In the genomic region with DNA sequence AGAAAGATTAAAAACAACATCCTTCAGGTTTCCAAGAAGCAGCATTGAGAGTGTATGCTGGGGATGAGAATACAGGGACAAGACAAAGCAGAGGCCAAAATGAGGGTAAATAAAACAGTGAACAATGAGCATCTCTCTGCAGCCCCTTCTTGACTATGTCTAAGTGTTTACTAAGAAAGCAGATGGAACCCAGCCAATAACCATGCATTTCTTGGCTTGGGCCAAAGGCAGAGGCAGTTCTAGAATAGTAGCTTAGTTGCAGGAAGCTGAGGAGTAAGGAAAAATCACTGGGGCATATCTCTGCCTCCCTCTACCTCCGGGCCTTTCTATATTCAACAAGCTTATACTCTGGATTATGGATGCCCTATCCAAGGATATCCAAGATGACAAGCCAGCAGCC, we compare ENCODE assay signal across 33 mouse cellular contexts. TPM values are rescaled to one million over a fixed set of nuclear protein-coding genes. Genes with fewer than 3 reads are reported as not detected.
DNase-seq lines count a peak whose midpoint lies in the region; ATAC-seq and TF ChIP-seq lines count a peak whose summit lies in the region.
"Had no signal": no experiment of that assay in that cellular context is flagged by ENCODE, and none has a peak within 500 bp of the region (broad histone marks: within the 10 kb centered on the region; RNA-seq: fewer than 3 reads in every experiment).

No protein-coding gene starts in this region.

- no peak for ATAC-seq in hindbrain, postnatal 0 days
- no peak for ATAC-seq in hindbrain, embryonic 14.5 days (ENCODE audit: low FRiP score)
- no peak for ATAC-seq in lung, embryonic 14.5 days (ENCODE audit: insufficient read depth)
- ATAC-seq: activated CD4-positive, CD25-positive, alpha-beta regulatory T cell, adult 4 months; forebrain, embryonic 13.5 days; forebrain, postnatal 0 days had no signal

- H3K27ac ChIP-seq in hindbrain, postnatal 0 days, result no peak overlapping the region
- H3K27ac ChIP-seq in hindbrain, embryonic 14.5 days, result no peak overlapping the region
- no peak overlapping the region for H3K27ac ChIP-seq in lung, embryonic 14.5 days (ENCODE audit: low read depth)
- H3K27ac ChIP-seq: embryonic facial prominence, embryonic 12.5 days; forebrain, embryonic 13.5 days; heart, adult 2 months; heart, embryonic 10.5 days; heart, embryonic 13.5 days; hindbrain, embryonic 15.5 days had no signal

- H3K9ac ChIP-seq in hindbrain, postnatal 0 days (replicated peaks; ENCODE audit: low read length), result no peak overlapping the region
- no peak overlapping the region for H3K9ac ChIP-seq in hindbrain, embryonic 14.5 days
- no peak overlapping the region for H3K9ac ChIP-seq in lung, embryonic 14.5 days
- H3K9ac ChIP-seq: embryonic facial prominence, embryonic 12.5 days; forebrain, embryonic 13.5 days; forebrain, postnatal 0 days; heart, embryonic 13.5 days; hindbrain, embryonic 15.5 days had no signal

- TF ChIP-seq CTCF in hindbrain, postnatal 0 days (IDR thresholded peaks at IDR 0.05; ENCODE audit: low read depth), result no peak
- TF ChIP-seq CTCF in lung, embryonic 14.5 days (IDR thresholded peaks at IDR 0.05; ENCODE audit: low read depth), result no peak
- no peak for TF ChIP-seq CTCF in brain, embryonic 14.5 days (IDR thresholded peaks at IDR 0.05; ENCODE audit: borderline replicate concordance, extremely low read depth, insufficient read depth, insufficient read length)

- no peaks in the 10 kb centered on the region for H3K9me3 ChIP-seq in hindbrain, postnatal 0 days (ENCODE audit: low read length)
- no peaks in the 10 kb centered on the region for H3K9me3 ChIP-seq in hindbrain, embryonic 14.5 days (ENCODE audit: control insufficient read depth, low read length)
- no peaks in the 10 kb centered on the region for H3K9me3 ChIP-seq in lung, embryonic 14.5 days (ENCODE audit: low read depth, low read length)
- H3K9me3 ChIP-seq: embryonic facial prominence, embryonic 12.5 days; forebrain, embryonic 13.5 days; heart, embryonic 10.5 days; heart, embryonic 13.5 days; hindbrain, embryonic 15.5 days had no signal

- no peak overlapping the region for H3K4me3 ChIP-seq in hindbrain, postnatal 0 days (ENCODE audit: low read length)
- H3K4me3 ChIP-seq in hindbrain, embryonic 14.5 days (replicated peaks; ENCODE audit: low read length), result no peak overlapping the region
- H3K4me3 ChIP-seq in lung, embryonic 14.5 days (ENCODE audit: low read depth, low read length), result no peak overlapping the region
- H3K4me3 ChIP-seq: embryonic facial prominence, embryonic 12.5 days; erythroblast, embryonic 14.5 days; forebrain, embryonic 13.5 days; heart, adult 2 months; heart, embryonic 10.5 days; heart, embryonic 13.5 days; hindbrain, embryonic 15.5 days had no signal

- no peaks in the 10 kb centered on the region for H3K27me3 ChIP-seq in hindbrain, postnatal 0 days (ENCODE audit: insufficient read depth, low read length)
- H3K27me3 ChIP-seq in hindbrain, embryonic 14.5 days (ENCODE audit: control insufficient read depth, insufficient read depth, low read length), result no peaks in the 10 kb centered on the region
- H3K27me3 ChIP-seq in lung, embryonic 14.5 days (ENCODE audit: insufficient read depth, low read length), result no peaks in the 10 kb centered on the region
- H3K27me3 ChIP-seq: embryonic facial prominence, embryonic 12.5 days; forebrain, embryonic 13.5 days; heart, embryonic 13.5 days; hindbrain, embryonic 15.5 days had no signal

- H3K4me2 ChIP-seq in hindbrain, postnatal 0 days (ENCODE audit: low read depth, low read length), result no peak overlapping the region
- H3K4me2 ChIP-seq in hindbrain, embryonic 14.5 days (replicated peaks), result no peak overlapping the region
- no peak overlapping the region for H3K4me2 ChIP-seq in lung, embryonic 14.5 days
- H3K4me2 ChIP-seq: embryonic facial prominence, embryonic 12.5 days; forebrain, embryonic 13.5 days; heart, embryonic 13.5 days; hindbrain, embryonic 15.5 days had no signal

- no peaks in the 10 kb centered on the region; the same call in 1 of the 2 replicates for H3K4me1 ChIP-seq in hindbrain, postnatal 0 days (ENCODE audit: insufficient read depth, low read length)
- H3K4me1 ChIP-seq in hindbrain, embryonic 14.5 days (replicated peaks; ENCODE audit: control insufficient read depth, insufficient read depth, low read length), result no peaks in the 10 kb centered on the region
- H3K4me1 ChIP-seq in lung, embryonic 14.5 days (ENCODE audit: insufficient read depth), result no peaks in the 10 kb centered on the region
- H3K4me1 ChIP-seq: embryonic facial prominence, embryonic 12.5 days; forebrain, embryonic 13.5 days; hindbrain, embryonic 15.5 days had no signal

- TF ChIP-seq POLR2A in brain, embryonic 14.5 days (IDR thresholded peaks at IDR 0.05; ENCODE audit: borderline replicate concordance, extremely low read depth, insufficient read depth, insufficient read length, poor library complexity, severe bottlenecking), result no peak

- DNase-seq in hindbrain, postnatal 0 days (ENCODE audit: low spot score), result peak; percentile 18
- no peak for DNase-seq in hindbrain, embryonic 14.5 days (ENCODE audit: low spot score)
- peak; percentile 85 for DNase-seq in lung, embryonic 14.5 days
- no peak for DNase-seq in lung, postnatal 14 days
- peak; percentile 30 for DNase-seq in lung, postnatal 10 days
- DNase-seq in lung, postnatal 36 days, result no peak
- peak; percentile 42 for DNase-seq in brain, embryonic 14.5 days (ENCODE audit: low read depth)
- no peak for DNase-seq in gastrocnemius, postnatal 4 days (ENCODE audit: low spot score in 2 of 2)
- DNase-seq: adrenal gland, adult 8-10 months; adrenal gland, postnatal 25 days; cerebellum, adult 18-20 months; cerebellum, adult 9-10 months; cerebellum, postnatal 14 days; forebrain, postnatal 0 days; gastrocnemius, postnatal 25 days; heart, adult 2 months; heart, postnatal 14 days; heart, postnatal 4 days had no signal

- H3K36me3 ChIP-seq in hindbrain, postnatal 0 days (ENCODE audit: insufficient read depth, low read length), result no peaks in the 10 kb centered on the region
- H3K36me3 ChIP-seq in hindbrain, embryonic 14.5 days (replicated peaks; ENCODE audit: control insufficient read depth, insufficient read depth), result no peaks in the 10 kb centered on the region
- H3K36me3 ChIP-seq in lung, embryonic 14.5 days (ENCODE audit: insufficient read depth), result no peaks in the 10 kb centered on the region
- H3K36me3 ChIP-seq: embryonic facial prominence, embryonic 12.5 days; heart, embryonic 10.5 days; heart, embryonic 13.5 days; hindbrain, embryonic 15.5 days had no signal

- WGBS in hindbrain, postnatal 0 days, result 83% methylated on average over 1 of the region's 1 CpGs
- WGBS in hindbrain, embryonic 14.5 days, result 88% methylated on average over 1 of the region's 1 CpGs
- 88% methylated on average over 1 of the region's 1 CpGs for WGBS in lung, embryonic 14.5 days

RNA-seq across cellular contexts. Expression of a gene that starts 5.8 kb away (rescaled TPM):
- 0.72 and 0.94 TPM in 2 replicates for total RNA-seq in hindbrain, postnatal 0 days (2014; rRNA removed)
- polyA plus RNA-seq in hindbrain, postnatal 0 days (2015; fragmentation: Nextera tagmentation; extraction: Ambion mirVana), result 0.72 and 0.79 TPM in 2 replicates
- 0.66 and 0.73 TPM in 2 replicates for polyA plus RNA-seq in hindbrain, embryonic 14.5 days (2014; fragmentation: Nextera tagmentation; extraction: Ambion mirVana)
- 0.70 and 0.96 TPM in 2 replicates for polyA plus RNA-seq in lung, embryonic 14.5 days (2014; fragmentation: Nextera tagmentation; extraction: Ambion mirVana)
- 0.16 and 0.33 TPM in 2 replicates for polyA plus RNA-seq in brain, embryonic 14.5 days (2012; rRNA removed)
- 1 to 10 TPM in 1 of 2 experiments, under 1 TPM in 1; 0.78 to 1.0 TPM for total RNA-seq in gastrocnemius, postnatal 4 days (2021)
- total RNA-seq: granulocyte monocyte progenitor cell, adult 5-6 weeks; MEL had no signal
- polyA plus RNA-seq: activated CD4-positive, CD25-positive, alpha-beta regulatory T cell, adult 4 months; CD4-positive, CD25-positive, alpha-beta regulatory T cell, adult 4 months; erythroblast, embryonic 14.5 days had no signal

RNA-seq across cellular contexts. Expression of a gene that starts 37.3 kb away (rescaled TPM):
- 0.16 and 2.6 TPM in 2 replicates for total RNA-seq in hindbrain, postnatal 0 days (2014; rRNA removed)
- polyA plus RNA-seq in hindbrain, postnatal 0 days (2015; fragmentation: Nextera tagmentation; extraction: Ambion mirVana), result 1.1 and 1.5 TPM in 2 replicates
- 0.38 and 0.90 TPM in 2 replicates for polyA plus RNA-seq in hindbrain, embryonic 14.5 days (2014; fragmentation: Nextera tagmentation; extraction: Ambion mirVana)
- 1.2 and 1.5 TPM in 2 replicates for polyA plus RNA-seq in lung, embryonic 14.5 days (2014; fragmentation: Nextera tagmentation; extraction: Ambion mirVana)
- polyA plus RNA-seq in brain, embryonic 14.5 days (2012; rRNA removed), result 0.23 and 0.38 TPM in 2 replicates
- under 1 TPM; 0.34 TPM for total RNA-seq in gastrocnemius, postnatal 4 days (2021)
- total RNA-seq: gastrocnemius, adult 8-10 months; heart, postnatal 14 days; MEL had no signal
- polyA plus RNA-seq: C2C12; erythroblast, embryonic 14.5 days had no signal

RNA-seq across cellular contexts. Expression of a gene that starts 46.4 kb away (rescaled TPM):
- total RNA-seq in hindbrain, postnatal 0 days (2014; rRNA removed), result not detected in 2 replicates
- not detected in 2 replicates for polyA plus RNA-seq in hindbrain, postnatal 0 days (2015; fragmentation: Nextera tagmentation; extraction: Ambion mirVana)
- polyA plus RNA-seq in hindbrain, embryonic 14.5 days (2014; fragmentation: Nextera tagmentation; extraction: Ambion mirVana), result not detected in 2 replicates
- not detected in 2 replicates for polyA plus RNA-seq in lung, embryonic 14.5 days (2014; fragmentation: Nextera tagmentation; extraction: Ambion mirVana)
- polyA plus RNA-seq in brain, embryonic 14.5 days (2012; rRNA removed), result not detected in 2 replicates
- not detected for total RNA-seq in gastrocnemius, postnatal 4 days (2021)
- total RNA-seq: adrenal gland, adult 8-10 months; adrenal gland, postnatal 25 days; forebrain, postnatal 0 days; gastrocnemius, adult 8-10 months; gastrocnemius, postnatal 25 days; granulocyte monocyte progenitor cell, adult 5-6 weeks; heart, adult 2 months; heart, postnatal 14 days; heart, postnatal 4 days; MEL had no signal
- polyA plus RNA-seq: activated CD4-positive, CD25-positive, alpha-beta regulatory T cell, adult 4 months; C2C12; CD4-positive, CD25-positive, alpha-beta regulatory T cell, adult 4 months; embryonic facial prominence, embryonic 12.5 days; erythroblast, embryonic 14.5 days; forebrain, embryonic 13.5 days; forebrain, postnatal 0 days; frontal cortex, adult 2 months; heart, adult 2 months; heart, embryonic 10.5 days; heart, embryonic 13.5 days; heart, embryonic 16.5 days; hindbrain, embryonic 11.5 days; hindbrain, embryonic 15.5 days had no signal

RNA-seq across cellular contexts. Expression of a gene that starts 53.1 kb away (rescaled TPM):
- not detected in 2 replicates for total RNA-seq in hindbrain, postnatal 0 days (2014; rRNA removed)
- not detected in 2 replicates for polyA plus RNA-seq in hindbrain, postnatal 0 days (2015; fragmentation: Nextera tagmentation; extraction: Ambion mirVana)
- not detected in 2 replicates for polyA plus RNA-seq in hindbrain, embryonic 14.5 days (2014; fragmentation: Nextera tagmentation; extraction: Ambion mirVana)
- not detected in 2 replicates for polyA plus RNA-seq in lung, embryonic 14.5 days (2014; fragmentation: Nextera tagmentation; extraction: Ambion mirVana)
- 0.08 TPM in 1 of 2 replicates, not detected in the other for polyA plus RNA-seq in brain, embryonic 14.5 days (2012; rRNA removed)
- total RNA-seq in gastrocnemius, postnatal 4 days (2021), result not detected
- total RNA-seq: adrenal gland, adult 8-10 months; adrenal gland, postnatal 25 days; gastrocnemius, adult 8-10 months; gastrocnemius, postnatal 25 days; granulocyte monocyte progenitor cell, adult 5-6 weeks; heart, adult 2 months; heart, postnatal 14 days; heart, postnatal 4 days; MEL had no signal
- polyA plus RNA-seq: activated CD4-positive, CD25-positive, alpha-beta regulatory T cell, adult 4 months; C2C12; CD4-positive, CD25-positive, alpha-beta regulatory T cell, adult 4 months; embryonic facial prominence, embryonic 12.5 days; erythroblast, embryonic 14.5 days; forebrain, embryonic 13.5 days; frontal cortex, adult 2 months; heart, adult 2 months; heart, embryonic 10.5 days; heart, embryonic 13.5 days; heart, embryonic 16.5 days; hindbrain, embryonic 11.5 days; hindbrain, embryonic 15.5 days had no signal

Comparison
In these comparisons a context has a peak if more than half of its experiments do, and no peak if none do; other contexts are left out.
1. DNase-seq: peak in hindbrain, postnatal 0 days (single experiment), lung, embryonic 14.5 days (single experiment), lung, postnatal 10 days (single experiment) and brain, embryonic 14.5 days (single experiment); none in hindbrain, embryonic 14.5 days (single experiment), lung, postnatal 14 days (single experiment), lung, postnatal 36 days (single experiment) and gastrocnemius, postnatal 4 days (0 of 2).